Mouse (Mus musculus) heart, postnatal 14 days (tissue): ENCODE measurements at regions not wholly inside any gene's neighbourhood (a gene's known extent, or its start where the extent isn't known, plus 50 kb on each side); places are given as distances from the start of the nearest gene placed in this dataset.
"Not testable (repeated sequence)": the region's sequence is repeated elsewhere in the genome, so short reads cannot be mapped to it uniquely, and the experiment has no call there.

Source experiments
- DNase-seq, 2 experiments: peaks; one replicate each; pipeline ENCODE4 v3.0.0; 2021 to 2022
- intact Hi-C: fragments of 180-260 bp; cut with DNase I; formaldehyde crosslinking; loops from one replicate; pipeline ENCODE4 v1.15.1; 2025

GRCm38 (mm10) chr8:5523281-5523680 is 418.1 kb upstream of the Slc10a2 start:
- DNase-seq: no peak
- intact Hi-C loops: no loop called here

DNA sequence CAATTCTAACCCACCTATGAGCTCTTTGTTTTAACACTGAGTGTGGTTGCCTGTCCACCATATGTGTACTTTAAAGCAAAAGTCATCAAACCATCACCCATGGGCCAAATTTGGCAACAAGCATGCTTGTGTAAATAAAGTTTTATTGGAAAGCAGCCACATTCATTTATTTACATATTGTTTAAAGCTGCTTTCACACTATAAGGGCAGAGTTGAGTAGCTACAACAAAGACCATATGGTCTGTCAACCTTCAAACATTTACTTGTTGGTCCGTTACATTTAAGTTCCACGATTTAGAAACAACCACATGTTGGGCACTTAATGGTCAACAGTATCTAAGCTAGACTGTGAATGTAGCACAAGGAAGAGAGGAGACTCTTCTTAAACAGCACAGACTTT is 390.7 kb upstream of the Slc10a2 start:
- intact Hi-C loops: no loop called here
- no peak for DNase-seq

DNA sequence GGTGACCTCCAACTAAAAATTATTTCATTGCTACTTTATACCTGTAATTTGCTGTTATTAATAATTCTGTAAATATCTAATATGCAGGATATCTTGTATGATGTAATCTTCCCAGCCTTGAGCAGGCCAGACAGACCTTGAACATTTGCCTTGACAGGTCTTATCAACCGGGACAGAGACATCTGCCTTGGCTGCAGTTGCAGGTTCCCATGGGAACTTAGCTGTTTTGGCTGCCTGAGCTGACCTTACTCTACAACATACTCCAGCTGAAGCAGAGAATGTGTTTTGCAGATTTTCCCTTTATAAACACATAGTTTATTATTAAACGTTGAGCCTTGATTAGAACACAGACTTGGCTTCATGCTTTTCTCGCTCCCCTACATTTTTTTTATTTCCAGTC is 385.3 kb upstream of the Slc10a2 start:
- intact Hi-C loops: no loop called here
- peak; percentile 40 to 48 for DNase-seq

DNA sequence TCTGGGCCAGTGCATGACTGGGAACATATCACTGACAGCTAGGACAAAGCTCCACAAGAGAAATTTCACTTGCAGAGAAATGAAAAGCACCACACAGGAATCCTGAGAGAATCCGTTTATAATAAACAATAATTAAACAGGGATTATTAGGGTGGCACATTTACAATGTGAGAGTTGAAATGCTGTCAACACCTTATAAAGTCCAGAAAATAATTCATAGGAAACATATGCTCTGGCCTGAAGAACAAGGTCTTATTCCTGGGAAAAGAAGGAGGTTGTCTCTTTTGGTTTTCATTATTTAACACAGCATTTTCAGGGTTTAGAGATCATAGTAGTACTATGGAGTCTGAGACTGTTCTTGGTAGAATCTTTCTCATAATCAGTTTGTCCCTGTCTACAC is 377.8 kb upstream of the Slc10a2 start:
- intact Hi-C loops: no loop called here
- no peak for DNase-seq

- peak in 1 of 2 experiments; percentile 1 for DNase-seq
- intact Hi-C loops: no loop called here
Observed at GRCm38 (mm10) chr8:5472999-5473398, 367.8 kb upstream of the Slc10a2 start.

GRCm38 (mm10) chr8:5472582-5472981 is 367.4 kb upstream of the Slc10a2 start:
- intact Hi-C loops: no loop called here
- no peak for DNase-seq

GRCm38 (mm10) chr8:5457619-5458018 is 352.5 kb upstream of the Slc10a2 start:
- DNase-seq: no peak
- intact Hi-C loops: no loop called here

DNA sequence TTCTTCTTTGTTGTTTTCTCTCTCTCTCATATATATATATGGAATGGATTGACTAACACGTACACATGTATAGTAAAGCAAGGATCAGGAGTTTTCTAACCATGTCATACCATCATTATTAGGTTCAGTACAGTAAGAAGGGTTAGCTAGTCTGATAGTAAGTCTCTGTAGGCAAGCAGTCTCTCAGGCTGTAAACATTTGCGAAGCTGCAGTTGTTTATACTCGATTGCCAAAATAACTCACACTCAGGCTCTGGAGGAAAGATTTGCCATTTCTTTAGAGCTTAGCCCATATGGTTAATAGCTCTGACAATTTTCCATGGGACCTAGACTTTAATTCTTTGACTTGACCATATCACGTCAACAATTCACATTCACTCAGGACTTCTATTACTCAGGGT is 348.3 kb upstream of the Slc10a2 start:
- no peak for DNase-seq
- intact Hi-C loops: no loop called here

DNA sequence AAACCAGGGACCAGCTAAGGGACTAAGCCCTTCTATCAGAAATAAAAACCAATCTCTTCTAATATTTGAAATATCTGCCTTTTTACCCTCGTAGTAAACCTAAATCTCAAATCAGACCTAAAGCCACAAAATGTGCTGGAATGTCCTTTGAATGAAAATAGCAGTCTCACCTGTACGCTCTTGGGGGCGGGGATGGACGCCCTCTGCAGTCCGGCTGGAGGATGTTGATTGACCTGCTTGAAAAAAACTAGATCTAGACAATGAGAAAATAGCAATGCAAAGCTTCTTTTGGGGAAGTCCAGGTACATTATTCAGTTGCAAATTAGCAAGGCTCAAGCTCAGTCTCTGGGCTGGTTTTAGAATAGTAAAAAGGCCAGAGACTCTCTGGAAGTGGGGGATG is 337.1 kb upstream of the Slc10a2 start:
- DNase-seq: not testable (repeated sequence)

DNA sequence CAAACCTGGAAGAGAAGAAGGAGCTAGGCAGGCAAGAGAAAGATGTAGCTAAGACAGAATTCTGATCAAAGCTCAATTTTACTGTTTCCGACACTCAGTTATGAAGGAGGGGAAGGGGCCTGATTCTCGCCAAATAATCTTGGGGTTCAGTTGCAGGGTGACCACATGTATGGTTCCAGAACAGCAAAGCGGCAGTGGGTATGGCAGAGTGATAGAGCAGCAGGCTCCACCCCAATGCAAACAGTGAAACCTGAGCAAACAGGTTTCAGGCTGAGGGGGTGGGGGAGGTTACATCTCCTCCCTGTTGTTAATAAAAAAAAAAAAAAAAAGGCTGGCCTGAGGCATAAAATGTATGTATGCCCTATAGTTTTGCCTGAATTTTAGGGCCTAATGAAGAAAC is 335.3 kb upstream of the Slc10a2 start:
- DNase-seq, intact Hi-C loops: not testable (repeated sequence)

More for the DNA sequence above, 337.1 kb upstream of the Slc10a2 start:
- intact Hi-C loops: not testable (repeated sequence)

GRCm38 (mm10) chr8:5439054-5439453 is 333.9 kb upstream of the Slc10a2 start:
- intact Hi-C loops: no loop called here
- DNase-seq: no peak

GRCm38 (mm10) chr8:5428303-5428971 is 323.3 kb upstream of the Slc10a2 start:
- DNase-seq: peak in 1 of 2 experiments; percentile 2
- intact Hi-C loops: no loop called here

GRCm38 (mm10) chr8:5416841-5417240 is 311.7 kb upstream of the Slc10a2 start:
- intact Hi-C loops, DNase-seq: not testable (repeated sequence)

- intact Hi-C loops: no loop called here
- no peak for DNase-seq
Observed at GRCm38 (mm10) chr8:5384851-5385250, 279.7 kb upstream of the Slc10a2 start.

GRCm38 (mm10) chr8:5378001-5378400 is 272.9 kb upstream of the Slc10a2 start:
- DNase-seq: no peak
- intact Hi-C loops: no loop called here

GRCm38 (mm10) chr8:5339953-5340352 is 234.8 kb upstream of the Slc10a2 start:
- intact Hi-C loops: no loop called here
- no peak for DNase-seq

DNA sequence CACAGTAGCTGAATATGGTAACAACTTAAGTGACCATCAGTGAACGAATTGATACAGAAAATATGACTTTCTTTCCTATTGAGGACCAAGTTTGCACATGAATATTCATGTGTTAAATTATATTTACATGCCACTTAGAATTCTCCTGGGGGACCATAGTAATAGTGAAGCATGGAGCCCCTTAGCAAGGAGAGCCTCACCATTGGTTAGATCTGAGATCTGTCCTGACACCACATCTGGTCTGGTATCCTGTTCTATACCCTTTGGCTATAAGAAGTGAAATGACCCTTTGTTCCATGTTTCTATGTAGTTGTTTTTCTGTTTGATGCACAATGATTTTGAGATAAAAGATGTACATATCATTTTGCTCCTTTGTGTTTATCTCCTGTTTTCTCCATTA is 209.4 kb upstream of the Slc10a2 start:
- DNase-seq: no peak
- intact Hi-C loops: no loop called here

DNA sequence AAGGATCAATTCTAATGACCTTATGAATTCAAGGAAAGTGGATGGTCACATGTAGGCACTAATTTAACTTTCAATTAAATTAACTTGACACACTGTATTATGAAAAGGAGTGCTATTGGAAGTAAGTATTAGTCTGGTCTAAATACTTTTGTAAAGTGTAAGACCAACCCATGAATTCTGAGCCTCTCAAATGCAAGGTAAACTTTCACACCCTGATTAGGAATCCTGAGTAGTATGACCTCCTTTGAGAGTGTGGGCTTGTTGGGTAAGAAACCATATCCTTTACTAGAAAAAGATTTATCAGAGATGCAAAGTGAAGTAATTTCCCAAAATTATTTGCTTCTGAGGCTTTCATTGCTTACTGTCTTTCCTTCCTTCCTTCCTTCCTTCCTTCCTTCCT is 194.8 kb upstream of the Slc10a2 start:
- DNase-seq: no peak
- intact Hi-C loops: no loop called here

- no peak for DNase-seq
- intact Hi-C loops: no loop called here
Observed at GRCm38 (mm10) chr8:5297190-5297589, 192.0 kb upstream of the Slc10a2 start.

DNA sequence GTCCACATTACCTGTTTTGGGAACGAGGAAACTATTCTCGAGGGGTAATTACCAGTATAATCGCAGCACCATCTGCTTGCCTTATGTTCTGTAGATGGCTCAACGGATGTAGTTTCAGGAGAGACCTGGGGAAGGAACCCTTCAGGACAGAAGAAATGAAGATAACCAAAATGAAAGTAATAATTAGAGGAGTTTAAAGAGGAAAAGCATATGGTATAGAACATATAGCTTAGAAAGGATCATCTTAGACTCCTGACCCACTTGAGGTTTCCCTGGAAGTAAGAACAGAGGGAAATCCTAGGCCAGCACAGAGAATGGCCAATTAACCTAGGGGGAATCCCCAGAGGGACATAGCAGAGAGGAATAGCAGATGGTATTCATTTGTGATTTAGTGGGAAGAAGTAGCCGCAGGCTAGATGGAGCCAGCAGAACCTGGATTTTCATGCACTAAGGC is 180.6 kb upstream of the Slc10a2 start:
- DNase-seq: no peak
- intact Hi-C loops: no loop called here

- intact Hi-C loops: no loop called here
- DNase-seq: no peak
Observed at GRCm38 (mm10) chr8:5283799-5284198, 178.6 kb upstream of the Slc10a2 start.

DNA sequence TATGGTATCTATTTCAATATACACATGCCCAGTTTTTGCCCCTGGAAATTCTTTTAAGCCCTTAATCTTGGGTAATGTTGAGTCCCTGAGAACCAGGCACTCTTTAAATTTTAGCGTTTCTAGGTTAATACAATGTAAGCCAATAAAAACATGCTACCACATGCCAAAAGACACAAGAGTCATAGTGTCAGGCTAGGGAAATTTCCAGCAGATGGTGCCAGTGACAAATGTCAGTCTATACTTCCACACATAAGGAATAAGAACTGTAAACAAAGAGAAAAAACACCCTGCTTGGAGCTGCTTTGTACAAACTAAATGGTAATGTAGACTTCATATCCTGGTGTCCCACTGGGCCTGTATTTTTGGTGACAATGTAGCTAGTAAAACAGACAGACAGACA is 157.2 kb upstream of the Slc10a2 start:
- intact Hi-C loops: no loop called here
- no peak for DNase-seq

- intact Hi-C loops: not testable (repeated sequence)
- peak; percentile 16 to 29 for DNase-seq
Observed at GRCm38 (mm10) chr8:5241871-5242270, 136.7 kb upstream of the Slc10a2 start.
